Mouse (Mus musculus) G1E (cell line): ENCODE measurements around the gene D3Ertd254e.

Experiments used
- CTCF ChIP-seq: IDR thresholded peaks from 2 replicates; pipeline ENCODE4 v1.5.1; 2012; ENCODE audit warnings: low read depth, low read length, inconsistent platforms, mixed read lengths
- GATA1 ChIP-seq: IDR thresholded peaks from 2 replicates; pipeline ENCODE4 v1.6.1; 2012; ENCODE audit warnings: borderline replicate concordance, low read length, inconsistent platforms, mixed read lengths
- POLR2AphosphoS5 ChIP-seq: IDR thresholded peaks from 2 replicates; pipeline ENCODE4 v1.6.1; 2012; ENCODE audit warnings: low read depth, low read length, inconsistent platforms; ENCODE audit not compliant: insufficient replicate concordance
- TAL1 ChIP-seq: conservative IDR thresholded peaks from 2 replicates; pipeline ENCODE4 v1.6.1; 2012; ENCODE audit warnings: low read depth, low read length, inconsistent platforms, mixed read lengths

DNA sequence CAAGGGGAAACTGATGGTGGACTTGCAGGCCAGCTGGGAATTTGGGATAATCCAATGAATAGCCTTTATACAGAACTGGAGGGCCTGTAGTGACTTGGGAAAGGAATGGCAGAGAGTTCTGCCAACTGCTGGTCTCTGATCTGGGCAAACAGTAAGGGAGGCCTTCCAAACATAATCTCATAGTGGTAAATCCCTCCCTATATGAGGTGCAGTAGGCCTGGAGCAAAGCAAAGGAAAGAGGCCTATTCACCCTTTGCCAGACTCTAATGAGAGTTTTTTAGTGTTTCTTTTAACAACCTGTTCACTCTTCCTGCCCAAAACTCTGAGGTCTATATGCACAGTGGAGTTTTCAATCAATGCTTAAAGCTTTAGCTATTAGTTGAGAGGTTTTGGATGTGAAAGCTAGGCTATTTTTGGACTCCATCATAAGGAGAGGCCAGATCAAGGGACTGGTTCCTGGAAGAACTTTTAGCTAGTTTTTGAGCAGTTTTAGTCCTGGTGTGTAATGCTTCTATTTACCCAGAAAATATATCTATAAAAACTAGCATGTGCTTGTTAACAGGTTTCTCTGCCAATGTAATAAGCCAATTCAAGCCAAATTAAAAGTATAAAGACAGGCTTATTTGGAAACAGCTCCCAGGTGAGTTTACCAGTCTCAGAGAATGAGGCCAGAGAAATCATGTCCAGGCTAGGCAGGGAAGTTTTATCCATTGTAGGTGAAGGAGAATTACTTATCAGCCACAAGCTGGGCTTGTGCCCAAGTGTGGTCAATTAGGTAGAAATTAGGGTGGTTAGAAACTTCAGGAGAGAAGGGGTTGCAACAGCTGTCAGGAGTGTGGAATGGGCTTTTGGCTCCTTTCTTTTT lies 30.9 kb upstream of the D3Ertd254e start:
- no peak for TF ChIP-seq CTCF
- TF ChIP-seq TAL1: no peak
- TF ChIP-seq GATA1: no peak
- TF ChIP-seq POLR2AphosphoS5: no peak
